In genomic region chr8:74935308-74935707, GRCm38 (mm10) we compare ENCODE assay signal across 8 mouse cellular contexts. TPM values are rescaled to one million over a fixed set of nuclear protein-coding genes. Genes with fewer than 3 reads are reported as not detected.
DNase-seq lines count a peak whose midpoint lies in the region; ATAC-seq lines count a peak whose summit lies in the region.

No protein-coding gene starts in this region.

- no peak overlapping the region for H3K9ac ChIP-seq in embryonic facial prominence, embryonic 11.5 days (replicated peaks; ENCODE audit: low read length)

- H3K36me3 ChIP-seq in embryonic facial prominence, embryonic 11.5 days (replicated peaks; ENCODE audit: control insufficient read depth, insufficient read depth, low read depth, low read length) = no peaks in the 10 kb centered on the region

- peak; percentile 72; the same call in 1 of the 2 replicates for ATAC-seq in embryonic facial prominence, embryonic 11.5 days (replicated peaks; ENCODE audit: insufficient number of reproducible peaks, low FRiP score, low TSS enrichment, low read depth)
- peak; percentile 73 to 77; a peak in 3 of 4 replicates for ATAC-seq in hematopoietic stem cell, adult 5-6 weeks (replicated peaks in 1 of 2; ENCODE audit: insufficient read depth in 1 of 2, low FRiP score in 2 of 2, low TSS enrichment in 1 of 2, low read depth in 1 of 2, poor library complexity in 2 of 2, severe bottlenecking in 2 of 2)

- H3K9me3 ChIP-seq in embryonic facial prominence, embryonic 11.5 days (replicated peaks; ENCODE audit: control insufficient read depth, low read length) = no peaks in the 10 kb centered on the region

- no peak overlapping the region for H3K27ac ChIP-seq in embryonic facial prominence, embryonic 11.5 days (replicated peaks; ENCODE audit: low read depth, low read length)

- no peaks in the 10 kb centered on the region for H3K4me1 ChIP-seq in embryonic facial prominence, embryonic 11.5 days (ENCODE audit: control insufficient read depth, insufficient read depth, low read length)

- 19% methylated on average over 6 of the region's 6 CpGs for WGBS in embryonic facial prominence, embryonic 11.5 days

- no peak overlapping the region for H3K4me2 ChIP-seq in embryonic facial prominence, embryonic 11.5 days (ENCODE audit: low read depth, low read length)

- no peak overlapping the region for H3K4me3 ChIP-seq in embryonic facial prominence, embryonic 11.5 days (ENCODE audit: low read depth, low read length)

- peak; percentile 30 to 81 for DNase-seq in adrenal gland, adult (ENCODE audit: inconsistent age in 2 of 2, low spot score in 1 of 2)
- no peak for DNase-seq in adrenal gland, adult 8-10 months
- DNase-seq in adrenal gland, postnatal 25 days = peak; percentile 13
- peak; percentile 85 for DNase-seq in embryonic facial prominence, embryonic 11.5 days (ENCODE audit: low spot score)
- peak; percentile 70 to 73 for DNase-seq in layer of hippocampus, postnatal 10 days (ENCODE audit: low spot score in 2 of 2)
- peak; percentile 60 for DNase-seq in lung, postnatal 14 days
- DNase-seq in right cerebral cortex, postnatal 25 days = peak; percentile 17

- H3K27me3 ChIP-seq in embryonic facial prominence, embryonic 11.5 days (ENCODE audit: control insufficient read depth, insufficient read depth, low read length) = no peaks in the 10 kb centered on the region

RNA-seq across cellular contexts. Expression of gene Hmgxb4, which starts 57.8 kb away (rescaled TPM):
- total RNA-seq in adrenal gland, adult 8-10 months (2022) = 10 to 100 TPM; 20.8 to 29.9 (median 25.2) TPM
- 27.3 and 34.5 TPM in 2 replicates for total RNA-seq in adrenal gland, postnatal 25 days (2021)
- 53.6 and 54.5 TPM in 2 replicates for polyA plus RNA-seq in embryonic facial prominence, embryonic 11.5 days (2014; fragmentation: Nextera tagmentation; extraction: Ambion mirVana)
- 72.4 and 88.5 TPM in 2 replicates for total RNA-seq in hematopoietic stem cell, adult 5-6 weeks (2017)
- total RNA-seq in layer of hippocampus, postnatal 10 days (2021) = 10 to 100 TPM; 26.2 to 30.3 TPM
